Mouse (Mus musculus) embryonic facial prominence, embryonic 14.5 days (tissue): ENCODE measurements at regions not wholly inside any gene's neighbourhood (a gene's known extent, or its start where the extent isn't known, plus 50 kb on each side); places are given as distances from the start of the nearest gene placed in this dataset.

Source experiments
- ATAC-seq: fragments of 200-750 bp; cut with Nextera tagmentation; 2 replicates; pipeline ENCODE4 v1.8.0; 2017; ENCODE audit warnings: low read depth, moderate number of reproducible peaks, moderate TSS enrichment
- DNase-seq: peaks from one replicate; pipeline ENCODE4 v3.0.0-alpha.2; 2015; ENCODE audit warnings: low spot score
- H3K27ac ChIP-seq: fragments of 300-500 bp; sonication (generic); replicated peaks from 2 replicates; pipeline ENCODE4 v1.5.1; 2014; ENCODE audit warnings: low read depth, mild to moderate bottlenecking, low read length, moderate library complexity
- H3K27me3 ChIP-seq: fragments of 300-500 bp; sonication (generic); replicated peaks from 2 replicates; pipeline ENCODE4 v1.6.1; 2014; ENCODE audit warnings: low read length; ENCODE audit not compliant: control insufficient read depth, insufficient read depth
- H3K36me3 ChIP-seq: fragments of 300-500 bp; sonication (generic); 2 replicates; pipeline ENCODE4 v1.6.1; 2014; ENCODE audit warnings: low read length, mixed read lengths; ENCODE audit not compliant: control insufficient read depth, insufficient read depth
- H3K4me1 ChIP-seq: fragments of 300-500 bp; sonication (generic); 2 replicates; pipeline ENCODE4 v1.6.1; 2014; ENCODE audit warnings: antibody characterized with exemption, low read length; ENCODE audit not compliant: control insufficient read depth, insufficient read depth
- H3K4me2 ChIP-seq: fragments of 300-500 bp; sonication (generic); 2 replicates; pipeline ENCODE4 v1.6.1; 2014; ENCODE audit warnings: low read depth, mild to moderate bottlenecking, low read length, moderate library complexity, mixed read lengths
- H3K4me3 ChIP-seq: fragments of 300-500 bp; sonication (generic); 2 replicates; pipeline ENCODE4 v1.5.1; 2014; ENCODE audit warnings: low read depth, mild to moderate bottlenecking, low read length
- H3K9ac ChIP-seq: fragments of 300-500 bp; sonication (generic); 2 replicates; pipeline ENCODE4 v1.6.1; 2014; ENCODE audit warnings: low read depth, mild to moderate bottlenecking, low read length, moderate library complexity, mixed read lengths
- H3K9me3 ChIP-seq: fragments of 300-500 bp; sonication (generic); 2 replicates; pipeline ENCODE4 v1.6.1; 2016; ENCODE audit warnings: low read length; ENCODE audit not compliant: control insufficient read depth
- WGBS: fragments of 180-500 bp; shearing (Covaris S2); extraction: QIAGEN DNeasy Blood & Tissue Kit; methylation state at CpG from one replicate; pipeline ENCODE4 v1.1.7; 2014; 5-methylcytosine and 5-hydroxymethylcytosine counted together

- Histone ChIP-seq H3K36me3 (no peaks in the 10 kb centered on the region), H3K27ac (no peak overlapping the region), H3K27me3 (peaks cover 39% of the 10 kb centered on the region), H3K4me2 (no peak overlapping the region), H3K4me3 (no peak overlapping the region), H3K9me3 (no peaks in the 10 kb centered on the region), H3K9ac (no peak overlapping the region), H3K4me1 (no peaks in the 10 kb centered on the region)
- no peak for ATAC-seq
- no peak for DNase-seq
- 57% methylated on average over 14 of the region's 14 CpGs for WGBS
Observed at GRCm38 (mm10) chr8:12330886-12331285, 52.3 kb downstream of the A230072I06Rik start.

GRCm38 (mm10) chr8:12331652-12332051 is 53.0 kb downstream of the A230072I06Rik start:
- WGBS, result 80% methylated on average over 7 of the region's 7 CpGs
- H3K27me3 ChIP-seq, result peaks cover 38% of the 10 kb centered on the region

GRCm38 (mm10) chr8:12334081-12334480 is 55.5 kb downstream of the A230072I06Rik start:
- ATAC-seq (peak; percentile 37; the same call in 1 of the 2 replicates), DNase-seq (no peak)
- Histone ChIP-seq H3K4me3 (no peak overlapping the region), H3K27ac (no peak overlapping the region), H3K36me3 (no peaks in the 10 kb centered on the region), H3K4me2 (no peak overlapping the region), H3K9ac (no peak overlapping the region), H3K4me1 (no peaks in the 10 kb centered on the region), H3K27me3 (peaks cover 28% of the 10 kb centered on the region; the same call in 1 of the 2 replicates), H3K9me3 (no peaks in the 10 kb centered on the region)
- WGBS, result 37% methylated on average over 5 of the region's 5 CpGs

More at GRCm38 (mm10) chr8:12331652-12332051, 53.0 kb downstream of the A230072I06Rik start:
- no peak overlapping the region for H3K4me2 ChIP-seq
- no peaks in the 10 kb centered on the region for H3K36me3 ChIP-seq
- H3K4me1 ChIP-seq, result no peaks in the 10 kb centered on the region
- H3K27ac ChIP-seq, result no peak overlapping the region
- H3K4me3 ChIP-seq, result no peak overlapping the region
- ATAC-seq, result no peak
- H3K9ac ChIP-seq, result no peak overlapping the region
- no peak for DNase-seq
- H3K9me3 ChIP-seq, result no peaks in the 10 kb centered on the region

- H3K4me3 ChIP-seq, result no peak overlapping the region
- no peak for DNase-seq
- H3K9ac ChIP-seq, result no peak overlapping the region
- H3K9me3 ChIP-seq, result no peaks in the 10 kb centered on the region
- peaks cover 28% of the 10 kb centered on the region; the same call in 1 of the 2 replicates for H3K27me3 ChIP-seq
- 29% methylated on average over 7 of the region's 7 CpGs for WGBS
- no peak overlapping the region for H3K27ac ChIP-seq
- no peaks in the 10 kb centered on the region for H3K4me1 ChIP-seq
- no peaks in the 10 kb centered on the region for H3K36me3 ChIP-seq
- no peak for ATAC-seq
- H3K4me2 ChIP-seq, result no peak overlapping the region
Observed at GRCm38 (mm10) chr8:12334605-12335004, 56.0 kb downstream of the A230072I06Rik start.

GRCm38 (mm10) chr8:12339149-12339924 is 55.8 kb upstream of the Sox1 start:
- WGBS, result 58% methylated on average over 17 of the region's 17 CpGs
- H3K9me3 ChIP-seq, result no peaks in the 10 kb centered on the region

GRCm38 (mm10) chr8:12340946-12341345 is 54.1 kb upstream of the Sox1 start:
- Histone ChIP-seq H3K36me3 (no peaks in the 10 kb centered on the region), H3K27ac (no peak overlapping the region), H3K4me2 (no peak overlapping the region), H3K4me3 (no peak overlapping the region), H3K27me3 (peaks cover 3% of the 10 kb centered on the region; the same call in 1 of the 2 replicates), H3K4me1 (no peaks in the 10 kb centered on the region), H3K9ac (no peak overlapping the region), H3K9me3 (no peaks in the 10 kb centered on the region)
- WGBS, result 85% methylated on average over 5 of the region's 5 CpGs
- ATAC-seq (no peak), DNase-seq (no peak)

More at GRCm38 (mm10) chr8:12339149-12339924, 55.8 kb upstream of the Sox1 start:
- no peak overlapping the region for H3K27ac ChIP-seq
- peaks cover 13% of the 10 kb centered on the region; the same call in 1 of the 2 replicates for H3K27me3 ChIP-seq
- DNase-seq, result no peak
- no peaks in the 10 kb centered on the region for H3K36me3 ChIP-seq
- no peak overlapping the region for H3K4me2 ChIP-seq
- ATAC-seq, result no peak
- H3K9ac ChIP-seq, result no peak overlapping the region
- H3K4me3 ChIP-seq, result no peak overlapping the region
- H3K4me1 ChIP-seq, result no peaks in the 10 kb centered on the region
